Mouse (Mus musculus) midbrain, postnatal 0 days (tissue): ENCODE data around the gene Lbh. TPM values are rescaled to one million over a fixed set of nuclear protein-coding genes. Genes with fewer than 3 reads are reported as not detected.

ENCODE experiments used
- ATAC-seq: fragments of 200-750 bp; cut with Nextera tagmentation; 2 replicates; pipeline ENCODE4 v1.8.0; 2017; ENCODE audit warnings: moderate number of reproducible peaks, mild to moderate bottlenecking, moderate TSS enrichment, moderate library complexity; ENCODE audit not compliant: low FRiP score
- DNase-seq: peaks from one replicate; pipeline ENCODE4 v3.0.0-alpha.2; 2015; ENCODE audit warnings: low spot score
- H3K27ac ChIP-seq: fragments of 300-500 bp; sonication (generic); 2 replicates; pipeline ENCODE4 v1.5.1; 2014; ENCODE audit warnings: low read depth, mild to moderate bottlenecking, low read length, mixed read lengths
- H3K27me3 ChIP-seq: fragments of 300-500 bp; sonication (generic); 2 replicates; pipeline ENCODE4 v1.6.1; 2014; ENCODE audit warnings: low read length, control low read depth, mixed read lengths; ENCODE audit not compliant: insufficient read depth
- H3K36me3 ChIP-seq: fragments of 300-500 bp; sonication (generic); 2 replicates; pipeline ENCODE4 v1.6.1; 2014; ENCODE audit warnings: low read length, control low read depth, mixed read lengths; ENCODE audit not compliant: insufficient read depth
- H3K4me1 ChIP-seq: fragments of 300-500 bp; sonication (generic); 2 replicates; pipeline ENCODE4 v1.6.1; 2014; ENCODE audit warnings: mild to moderate bottlenecking, control low read depth, antibody characterized with exemption, low read length, mixed read lengths; ENCODE audit not compliant: insufficient read depth
- H3K4me2 ChIP-seq: fragments of 300-500 bp; sonication (generic); 2 replicates; pipeline ENCODE4 v1.6.1; 2014; ENCODE audit warnings: low read depth, mild to moderate bottlenecking, low read length, mixed read lengths; ENCODE audit not compliant: poor library complexity, severe bottlenecking
- H3K4me3 ChIP-seq: fragments of 300-500 bp; sonication (generic); 2 replicates; pipeline ENCODE4 v1.5.1; 2014; ENCODE audit warnings: low read depth, mild to moderate bottlenecking, low read length, moderate library complexity
- H3K9ac ChIP-seq: fragments of 300-500 bp; sonication (generic); replicated peaks from 2 replicates; pipeline ENCODE4 v1.6.1; 2014; ENCODE audit warnings: mild to moderate bottlenecking, low read length, moderate library complexity, mixed read lengths; ENCODE audit not compliant: poor library complexity, severe bottlenecking
- H3K9me3 ChIP-seq: fragments of 300-500 bp; sonication (generic); 2 replicates; pipeline ENCODE4 v1.6.1; 2016; ENCODE audit warnings: low read length, control low read depth
- CTCF ChIP-seq: IDR thresholded peaks from 2 replicates; pipeline ENCODE4 v1.5.1; 2016; ENCODE audit warnings: antibody characterized with exemption, mild to moderate bottlenecking
- WGBS: fragments of 180-500 bp; shearing (Covaris S2); extraction: QIAGEN DNeasy Blood & Tissue Kit; methylation state at CpG from one replicate; pipeline ENCODE4 v1.1.7; 2014; 5-methylcytosine and 5-hydroxymethylcytosine counted together
- polyA plus RNA-seq: library from polyadenylated mRNA; unstranded; fragments of >200 nt; fragmentation: Nextera tagmentation; extraction: Ambion mirVana; gene quantifications from 2 replicates; pipeline ENCODE4 v1.2.1, GENCODE M21; 2015
- total RNA-seq: library from RNA; depleted of rRNA; stranded (reverse); fragments of >200 nt; gene quantifications from 2 replicates; pipeline ENCODE4 v1.2.3, GENCODE M21; 2014; rRNA removed

The Lbh gene
- total RNA-seq (77.1 and 86.9 TPM in 2 replicates), polyA plus RNA-seq (3.3 and 3.5 TPM in 2 replicates)

DNA sequence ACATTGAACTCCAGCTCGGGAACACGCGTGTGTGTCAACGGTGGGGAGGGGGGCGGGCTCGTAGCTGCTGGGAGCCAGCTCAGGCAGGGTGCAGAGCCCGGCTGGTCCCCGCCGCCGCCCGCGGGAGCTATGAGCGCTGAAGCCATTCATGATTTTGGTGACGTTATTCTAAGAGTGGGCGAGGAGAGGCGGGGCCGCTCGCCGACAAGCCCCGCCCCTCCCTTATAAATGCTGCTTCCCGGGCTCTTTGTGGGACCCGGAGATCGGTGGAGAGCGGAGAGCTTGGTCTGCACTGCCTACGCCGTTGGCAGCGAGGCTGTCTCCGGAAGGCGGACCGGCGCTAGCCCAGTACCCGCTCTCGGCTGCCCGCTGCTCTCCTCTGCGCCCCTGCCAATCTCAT, at the start of gene Lbh:
Gene Lbh, plus strand, starts transcription at position 253 of the 400 bp plus-strand sequence.
- ATAC-seq (peak; percentile 94), DNase-seq (peak; percentile 97)
- no peaks in the 10 kb centered on the region for H3K9me3 ChIP-seq
- H3K36me3 ChIP-seq = peaks cover 3% of the 10 kb centered on the region; the same call in 1 of the 2 replicates
- H3K27ac ChIP-seq = peak within 1 kb of the TSS; percentile 96
- peak within 1 kb of the TSS; percentile 89 for H3K9ac ChIP-seq
- under 1% methylated on average over 35 of the region's 35 CpGs for WGBS
- peak within 1 kb of the TSS; percentile 81 for H3K4me3 ChIP-seq
- H3K4me2 ChIP-seq = peak within 1 kb of the TSS; percentile 86
- TF ChIP-seq CTCF = no peak; the same call in 1 of the 2 replicates
- no peaks in the 10 kb centered on the region for H3K27me3 ChIP-seq
- peaks cover 5% of the 10 kb centered on the region; the same call in 1 of the 2 replicates for H3K4me1 ChIP-seq

DNA sequence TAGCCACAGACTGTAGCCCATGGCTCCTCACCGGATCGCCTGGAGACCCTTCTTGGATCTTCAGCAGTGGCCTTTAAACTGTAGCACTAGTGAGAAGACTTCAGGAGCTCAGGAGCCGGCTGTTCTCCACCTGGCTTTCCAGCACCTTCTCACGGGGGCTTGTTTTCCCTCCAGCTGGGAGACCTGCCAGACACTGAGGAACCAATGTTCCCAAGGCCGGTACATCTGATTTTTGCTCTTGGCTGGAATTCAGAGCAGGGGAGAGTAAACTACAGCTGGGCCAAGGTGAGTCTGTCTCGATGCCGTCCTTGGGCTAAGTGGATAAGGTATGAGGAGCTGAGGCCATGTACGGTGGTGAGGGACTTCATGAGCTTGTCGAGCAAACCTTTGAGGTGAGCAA, 39.1 kb upstream of the Lbh start:
- TF ChIP-seq CTCF = no peak
- Histone ChIP-seq H3K27ac (no peak overlapping the region), H3K4me3 (no peak overlapping the region), H3K9ac (no peak overlapping the region), H3K9me3 (no peaks in the 10 kb centered on the region), H3K36me3 (no peaks in the 10 kb centered on the region), H3K4me2 (no peak overlapping the region), H3K27me3 (no peaks in the 10 kb centered on the region), H3K4me1 (no peaks in the 10 kb centered on the region)
- 94% methylated on average over 9 of the region's 9 CpGs for WGBS
- no peak for ATAC-seq
- DNase-seq = no peak

DNA sequence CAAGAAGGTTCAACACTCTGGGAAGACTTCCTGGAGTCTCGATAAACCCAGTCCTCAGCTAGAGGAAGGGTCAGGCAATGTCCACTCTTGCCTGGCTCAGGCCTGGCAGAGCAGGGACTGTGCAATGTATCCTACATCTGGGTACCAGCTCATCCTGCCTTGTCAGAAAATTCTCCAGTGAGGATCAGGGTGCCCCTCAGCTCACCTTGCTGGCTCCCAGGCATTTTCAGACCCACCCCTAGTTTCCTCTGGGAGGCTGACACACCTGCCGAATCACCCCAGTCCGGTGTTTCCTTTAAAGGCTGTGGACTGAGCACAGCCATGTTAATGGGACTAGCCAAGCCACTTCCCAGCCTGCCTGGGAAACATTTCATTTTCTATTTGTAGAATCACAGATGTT, 37.9 kb upstream of the Lbh start:
- Histone ChIP-seq H3K4me1 (no peaks in the 10 kb centered on the region), H3K4me2 (no peak overlapping the region), H3K27ac (no peak overlapping the region), H3K27me3 (no peaks in the 10 kb centered on the region), H3K9ac (no peak overlapping the region), H3K9me3 (no peaks in the 10 kb centered on the region), H3K36me3 (no peaks in the 10 kb centered on the region), H3K4me3 (no peak overlapping the region)
- no peak for ATAC-seq
- 73% methylated on average over 3 of the region's 3 CpGs for WGBS
- TF ChIP-seq CTCF = no peak
- DNase-seq = no peak

DNA sequence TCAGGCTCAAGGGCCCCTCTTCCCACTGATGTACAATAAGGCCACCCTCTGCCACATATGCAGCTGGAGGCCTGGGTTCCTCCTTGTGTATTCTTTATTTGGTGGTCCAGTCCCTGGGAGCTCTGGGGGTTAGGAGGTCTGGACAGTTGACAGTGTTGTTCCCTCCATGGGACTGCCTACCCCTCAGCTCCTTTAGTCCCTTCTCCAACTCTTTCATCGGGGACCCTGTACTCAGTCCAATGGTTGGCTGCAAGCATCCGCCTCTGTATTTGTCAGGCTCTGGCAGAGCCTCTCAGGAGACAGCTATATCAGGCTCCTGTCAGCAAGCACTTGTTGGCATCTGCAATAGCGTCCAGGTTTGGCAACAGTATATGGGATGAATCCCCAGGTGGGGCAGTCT, 37.1 kb upstream of the Lbh start:
- 65% methylated on average over 3 of the region's 3 CpGs for WGBS

DNA sequence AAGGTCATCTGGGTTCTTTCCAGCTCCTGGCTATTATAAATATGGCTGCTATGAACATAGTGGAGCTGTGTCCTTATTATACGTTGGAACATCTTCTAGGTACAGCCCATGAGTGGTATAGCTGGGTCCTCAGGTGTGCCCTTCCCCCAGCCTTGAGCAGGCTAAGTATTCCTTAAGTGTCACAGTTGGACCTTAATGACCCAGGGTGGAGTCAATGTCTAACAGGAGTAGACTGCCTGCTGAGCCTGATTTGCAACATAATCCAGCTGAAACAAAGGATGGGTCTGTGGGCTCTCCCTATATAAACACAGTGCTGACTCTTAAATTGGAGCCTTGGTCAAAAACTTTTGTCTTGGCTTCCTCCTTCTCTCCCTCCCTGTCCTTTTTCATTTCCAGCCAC, 36.3 kb upstream of the Lbh start:
- no peaks in the 10 kb centered on the region for H3K36me3 ChIP-seq
- DNase-seq = no peak

More for the DNA sequence above, 37.1 kb upstream of the Lbh start:
- Histone ChIP-seq H3K4me1 (no peaks in the 10 kb centered on the region), H3K27me3 (no peaks in the 10 kb centered on the region), H3K4me2 (no peak overlapping the region), H3K9me3 (no peaks in the 10 kb centered on the region), H3K9ac (no peak overlapping the region), H3K4me3 (no peak overlapping the region), H3K36me3 (no peaks in the 10 kb centered on the region), H3K27ac (no peak overlapping the region)
- DNase-seq = no peak
- ATAC-seq = no peak
- no peak for TF ChIP-seq CTCF

DNA sequence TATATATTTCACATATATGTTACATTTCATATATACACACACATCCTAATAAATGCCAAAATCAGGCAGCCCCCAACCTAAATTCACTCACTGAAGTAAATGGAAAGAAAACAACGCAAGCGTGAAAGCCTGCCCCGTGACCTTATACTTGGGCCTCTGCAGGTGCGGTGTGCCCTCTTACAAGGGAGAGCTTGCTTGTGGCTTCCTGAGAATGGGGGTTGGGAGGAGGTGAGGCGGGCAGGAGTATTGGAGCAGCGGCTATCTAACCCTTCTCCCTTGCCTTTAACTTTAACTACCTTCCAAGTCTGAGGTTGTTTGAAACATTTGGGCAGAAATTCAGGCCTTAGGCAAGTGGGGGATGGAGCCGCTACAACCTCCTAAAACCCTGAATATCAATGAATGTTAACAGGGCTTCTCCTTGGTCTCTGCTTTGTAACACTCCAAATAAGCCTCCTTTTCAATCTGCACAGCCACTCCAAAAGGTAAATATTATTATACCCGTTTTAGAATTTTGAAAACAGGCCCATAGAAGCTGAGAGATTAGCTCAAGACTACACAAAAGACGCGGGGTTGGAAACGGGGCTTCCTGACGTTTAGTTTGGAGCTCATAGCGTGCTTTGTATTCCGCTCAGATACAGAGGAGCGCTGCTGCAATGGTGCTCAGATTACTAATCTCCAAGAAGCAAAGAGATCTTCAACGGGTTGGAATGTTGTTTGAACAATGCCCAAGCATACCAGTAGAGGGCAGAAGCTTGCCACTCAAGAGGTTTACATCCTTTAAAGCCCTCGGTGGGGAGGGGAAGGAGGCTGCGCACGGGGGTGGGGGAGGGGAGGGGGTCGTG, 28.3 kb upstream of the Lbh start:
- Histone ChIP-seq H3K4me1 (no peaks in the 10 kb centered on the region), H3K27ac (peak overlapping the region; percentile 62; the same call in 1 of the 2 replicates), H3K9ac (no peak overlapping the region), H3K4me3 (no peak overlapping the region), H3K9me3 (no peaks in the 10 kb centered on the region), H3K4me2 (peak overlapping the region; percentile 15; the same call in 1 of the 2 replicates), H3K27me3 (no peaks in the 10 kb centered on the region), H3K36me3 (no peaks in the 10 kb centered on the region)
- DNase-seq (peak; percentile 96), ATAC-seq (peak; percentile 92)
- TF ChIP-seq CTCF = peak; percentile 83
- 10% methylated on average over 20 of the region's 20 CpGs for WGBS

More for the DNA sequence above, 36.3 kb upstream of the Lbh start:
- no peaks in the 10 kb centered on the region for H3K4me1 ChIP-seq
- no peak overlapping the region for H3K4me3 ChIP-seq
- no peak overlapping the region for H3K9ac ChIP-seq
- H3K27me3 ChIP-seq = no peaks in the 10 kb centered on the region
- H3K27ac ChIP-seq = no peak overlapping the region
- H3K4me2 ChIP-seq = no peak overlapping the region
- WGBS = 53% methylated on average over 1 of the region's 1 CpGs
- no peaks in the 10 kb centered on the region for H3K9me3 ChIP-seq
- TF ChIP-seq CTCF = no peak
- no peak for ATAC-seq
